Mouse (Mus musculus) kidney, postnatal 36 days (tissue): ENCODE data around the gene Gm45062.

Source experiments
- DNase-seq, 2 experiments: peaks; one replicate each; pipeline ENCODE4 v3.0.0; 2021 to 2022; ENCODE audit warnings: mixed read lengths in 2 of 2

The Gm45062 gene

DNA sequence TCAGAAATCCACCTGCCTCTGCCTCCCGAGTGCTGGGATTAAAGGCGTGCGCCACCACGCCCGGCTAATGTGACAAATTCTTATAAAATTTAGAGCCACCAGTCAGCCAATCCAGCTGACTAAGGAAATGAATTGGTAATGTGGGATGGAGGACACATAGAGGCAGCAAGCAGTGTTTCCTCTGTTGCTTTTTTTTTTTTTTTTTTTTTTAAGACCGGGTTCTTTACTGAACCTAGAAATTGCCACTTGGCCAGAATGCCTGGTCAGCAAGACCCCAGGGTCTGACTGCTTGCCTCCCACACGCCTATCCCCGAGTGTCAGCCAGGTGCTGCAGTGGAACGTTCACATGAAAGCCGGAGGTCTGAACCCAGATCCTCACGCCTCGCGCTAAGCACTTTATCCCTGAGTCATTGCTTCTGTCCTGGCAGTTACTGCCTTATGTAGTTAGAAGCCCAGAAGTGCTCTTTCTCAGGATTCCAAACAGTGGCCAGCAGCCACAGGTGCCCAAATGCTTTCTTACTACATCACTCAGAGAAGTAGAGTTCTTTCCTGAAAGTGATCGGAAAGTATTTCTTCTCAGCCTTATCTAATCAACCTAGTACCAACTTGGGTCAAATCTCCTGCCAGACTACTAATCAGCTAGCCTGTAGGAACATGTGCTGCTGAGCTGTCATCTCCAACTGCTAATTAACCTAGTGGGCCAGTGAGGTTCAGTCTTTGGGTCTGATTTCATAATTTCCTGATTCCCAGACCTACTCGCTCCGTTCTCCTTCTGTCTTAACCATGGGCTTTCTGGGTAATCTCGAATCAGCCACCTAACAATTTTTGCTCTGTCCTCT lies 225.4 kb downstream of the Gm45062 start:
- DNase-seq = no peak

DNA sequence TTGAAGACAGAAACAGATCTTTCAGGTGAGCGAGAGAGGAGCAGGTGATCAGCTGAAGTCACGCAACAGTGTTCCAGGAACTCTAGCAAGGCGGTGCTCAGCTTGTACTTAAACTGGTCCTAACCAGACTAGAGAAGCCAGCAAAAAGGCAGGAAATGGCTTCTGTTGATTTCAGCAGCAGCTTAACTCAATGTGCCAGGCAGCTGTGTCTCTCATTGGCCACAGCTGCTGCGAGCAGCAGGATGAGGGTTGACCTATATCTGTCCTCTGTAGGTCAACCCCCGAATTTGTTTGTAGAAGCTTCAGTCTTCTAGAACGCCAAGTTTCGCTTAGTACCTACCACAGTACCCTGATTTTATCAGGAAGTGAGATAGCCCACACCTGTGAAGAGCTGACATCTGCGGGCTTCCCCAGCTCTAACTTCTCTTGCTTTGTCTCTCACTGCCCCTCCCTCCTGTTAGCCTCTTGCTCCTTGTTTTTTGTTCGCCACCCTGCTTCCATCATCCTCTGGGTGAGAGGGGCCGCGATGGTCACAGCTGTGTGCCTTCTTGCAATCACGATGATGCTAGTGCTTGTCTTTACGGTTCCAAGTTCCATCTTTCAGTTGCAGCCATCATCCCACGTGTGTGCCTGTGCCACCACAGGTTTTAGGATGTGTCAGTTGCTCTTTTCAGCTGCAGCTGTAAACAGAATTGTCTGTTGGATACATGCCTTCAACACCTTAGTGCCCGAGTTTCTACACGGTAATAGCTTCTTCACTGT lies 226.3 kb downstream of the Gm45062 start:
- no peak for DNase-seq

DNA sequence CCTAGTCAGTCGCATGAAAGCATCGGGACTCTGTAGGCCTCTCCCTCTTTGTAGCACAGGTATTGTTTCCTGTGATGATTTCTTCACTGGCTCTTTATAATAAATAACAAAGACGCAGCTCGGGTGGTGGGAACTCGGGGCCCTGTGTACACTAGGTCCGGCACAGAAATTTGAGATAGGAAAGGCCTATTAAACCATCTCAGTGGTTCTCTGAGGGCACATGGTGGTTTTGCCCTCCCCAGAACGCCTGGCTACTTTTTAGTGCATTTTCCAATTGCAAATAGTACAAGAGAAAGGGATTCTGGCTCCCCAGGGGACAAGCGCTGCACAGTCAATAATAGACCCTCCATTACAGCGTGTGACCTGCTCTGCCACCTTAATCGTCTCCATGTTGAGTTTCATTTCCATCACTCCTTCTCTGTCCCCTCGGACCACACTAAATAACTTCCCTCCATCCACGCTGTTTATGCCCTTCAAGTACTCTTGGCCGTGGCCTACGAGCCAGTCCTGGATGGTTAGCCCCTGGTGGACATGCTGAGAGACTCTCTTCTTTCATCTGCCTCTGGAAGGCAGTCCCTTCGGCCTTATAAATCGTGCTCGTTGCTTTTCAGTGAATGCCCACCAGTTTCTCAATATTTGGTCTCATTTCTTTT lies 227.3 kb downstream of the Gm45062 start:
- no peak for DNase-seq

DNA sequence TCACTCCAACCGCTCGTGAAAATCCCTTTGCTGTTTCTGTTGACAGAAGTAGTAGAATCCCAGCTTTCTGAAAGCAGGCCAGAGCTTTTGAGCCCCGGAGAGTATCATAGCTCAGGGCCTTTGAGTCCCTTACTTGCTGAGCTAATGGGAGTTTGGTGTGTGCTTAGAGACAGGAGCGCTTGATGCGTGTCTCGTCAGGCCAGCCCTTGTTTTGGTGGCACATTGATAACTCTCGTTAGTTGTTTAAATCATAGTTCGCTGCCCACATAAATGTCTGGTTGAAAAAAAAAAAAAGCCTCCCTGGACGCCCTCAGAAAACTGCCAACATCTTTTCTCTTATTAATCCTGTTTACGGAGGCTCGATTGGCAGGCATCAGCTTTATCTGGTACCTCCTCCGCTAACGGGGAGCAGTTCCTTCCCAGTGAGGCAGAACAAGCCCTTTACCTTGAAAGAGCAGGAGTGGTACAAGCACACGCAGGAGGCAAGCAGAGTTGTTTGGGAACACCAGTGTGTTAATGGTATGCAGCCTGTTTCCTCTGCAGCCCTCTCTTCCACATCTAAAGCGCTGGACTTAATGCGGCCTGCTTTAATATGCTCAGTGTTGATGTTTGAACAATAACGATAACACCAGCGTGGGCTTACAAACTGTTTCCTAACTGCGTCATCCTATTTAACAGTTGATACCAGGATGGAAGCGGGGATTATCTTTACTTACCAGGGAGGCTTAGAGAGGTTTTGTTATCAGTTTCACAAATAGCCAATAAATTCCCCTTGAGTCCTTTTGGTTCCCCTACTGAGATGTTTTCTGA lies 228.0 kb downstream of the Gm45062 start:
- DNase-seq = no peak

DNA sequence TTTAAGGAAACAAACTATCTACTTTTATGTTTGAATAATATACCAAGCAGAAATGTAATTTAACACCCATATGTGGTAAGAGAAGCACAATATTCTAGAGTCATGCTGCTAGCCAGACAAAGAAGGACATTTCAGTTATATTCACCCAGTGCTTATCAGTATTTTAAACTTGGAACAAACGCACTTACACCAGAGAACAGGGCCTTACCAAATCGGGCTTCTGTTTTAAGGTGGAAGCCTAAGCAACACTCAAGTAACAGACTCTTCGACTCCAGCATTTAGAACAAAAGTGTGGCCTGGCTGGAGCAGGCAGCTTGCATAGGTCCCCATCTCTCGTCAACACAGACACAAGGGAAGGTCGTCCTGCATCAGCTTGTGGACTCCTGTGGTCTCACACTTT lies 229.0 kb downstream of the Gm45062 start:
- DNase-seq = no peak

DNA sequence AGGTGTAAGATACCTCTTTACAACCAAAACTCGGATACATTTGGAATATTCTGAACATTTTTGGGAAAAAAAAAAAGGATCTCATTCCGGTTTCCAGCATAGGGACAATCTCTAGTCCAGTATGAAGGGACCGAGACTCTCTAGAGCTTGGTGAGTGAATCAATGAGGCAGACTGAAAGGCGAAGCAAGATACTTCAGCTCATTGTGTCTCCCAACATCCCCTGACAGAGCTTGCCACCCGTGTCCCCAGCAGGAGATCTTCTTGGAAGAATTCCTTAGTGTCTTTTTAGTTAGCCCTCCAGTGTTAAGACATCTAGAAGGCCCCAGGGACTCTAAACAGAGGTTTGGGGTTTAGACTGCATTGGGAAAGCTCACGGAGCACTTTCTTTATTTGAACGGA lies 230.0 kb downstream of the Gm45062 start:
- no peak for DNase-seq

DNA sequence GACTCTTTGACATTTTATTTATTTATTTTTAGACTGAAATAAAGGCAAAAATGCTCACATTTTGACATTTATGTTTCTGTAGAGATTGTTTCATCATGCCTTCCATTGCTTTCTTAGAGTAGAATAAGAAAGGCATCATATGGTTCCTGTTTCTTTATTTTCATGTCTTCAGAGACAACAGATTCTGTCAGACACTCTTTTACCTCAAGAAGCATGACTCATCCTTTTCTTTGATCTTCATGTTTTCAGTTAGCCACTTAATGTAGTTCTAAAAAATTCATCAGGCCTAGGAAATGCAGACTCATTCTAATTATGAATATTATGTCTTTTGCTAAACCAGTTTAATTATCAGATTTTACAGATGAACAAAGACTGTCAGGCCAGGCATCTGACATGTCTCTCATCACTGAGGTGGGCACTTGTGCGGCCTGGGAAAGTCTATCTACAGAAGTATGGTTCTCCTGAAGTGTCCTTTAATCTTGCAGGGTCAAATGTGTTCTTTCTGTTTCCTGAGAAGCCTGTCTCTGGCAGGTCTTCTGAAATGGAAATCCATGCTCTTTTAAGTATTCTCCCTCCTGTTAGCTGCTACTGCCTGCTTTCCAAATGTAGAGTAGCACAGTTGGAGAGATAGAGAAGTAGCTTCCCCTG lies 230.8 kb downstream of the Gm45062 start:
- no peak for DNase-seq

DNA sequence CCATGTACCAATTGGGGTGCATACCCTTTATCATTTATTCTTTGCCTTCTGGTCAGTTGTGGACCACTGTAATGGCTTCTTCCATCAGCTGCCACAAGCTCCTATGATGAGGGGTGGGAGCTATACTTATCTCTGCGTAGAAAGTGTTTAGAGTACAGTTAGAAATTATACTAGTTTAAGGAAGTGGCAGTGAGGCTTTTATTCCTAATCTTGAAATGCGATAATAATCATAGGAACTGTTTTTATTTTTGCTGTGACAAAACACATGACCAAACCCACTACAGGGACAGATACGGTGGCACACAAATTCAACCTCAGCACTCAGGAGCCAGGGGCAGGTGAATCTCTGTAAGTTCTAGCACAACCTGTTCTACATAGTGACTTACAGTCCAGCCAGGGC lies 233.0 kb downstream of the Gm45062 start:
- no peak for DNase-seq

DNA sequence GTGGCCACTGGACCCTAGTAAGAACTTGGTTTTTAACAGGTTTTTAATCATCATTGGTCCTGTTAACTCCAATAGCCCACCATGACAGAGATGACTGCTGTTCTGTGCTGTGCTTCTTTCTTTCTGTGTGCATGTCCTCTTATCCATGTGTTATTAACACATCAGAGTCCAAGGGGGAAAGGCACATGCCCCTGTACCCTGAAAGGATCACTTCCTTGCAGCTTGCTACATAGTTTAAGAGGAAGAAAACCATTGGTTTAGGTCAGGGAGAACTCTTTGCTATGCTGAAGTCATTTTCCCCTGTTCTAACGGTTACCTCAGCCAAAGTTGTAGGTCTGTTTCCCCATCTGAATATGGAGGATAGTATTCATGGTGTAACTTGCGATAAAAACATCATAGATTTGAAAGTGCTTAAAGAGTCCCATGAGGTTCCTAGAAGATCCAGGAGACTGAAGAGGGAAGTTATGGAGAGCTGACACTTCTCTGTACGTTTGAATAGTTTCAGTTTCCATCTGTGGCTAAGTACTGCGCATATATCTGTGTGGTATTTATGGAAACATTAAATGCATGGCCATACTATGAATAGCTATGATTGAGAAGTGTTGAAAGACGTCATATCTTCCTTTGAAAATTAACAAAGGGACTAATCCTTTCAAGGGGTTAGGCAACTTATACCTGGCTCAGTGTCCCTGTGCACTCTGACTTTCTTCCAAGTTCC lies 236.0 kb downstream of the Gm45062 start:
- no peak for DNase-seq

DNA sequence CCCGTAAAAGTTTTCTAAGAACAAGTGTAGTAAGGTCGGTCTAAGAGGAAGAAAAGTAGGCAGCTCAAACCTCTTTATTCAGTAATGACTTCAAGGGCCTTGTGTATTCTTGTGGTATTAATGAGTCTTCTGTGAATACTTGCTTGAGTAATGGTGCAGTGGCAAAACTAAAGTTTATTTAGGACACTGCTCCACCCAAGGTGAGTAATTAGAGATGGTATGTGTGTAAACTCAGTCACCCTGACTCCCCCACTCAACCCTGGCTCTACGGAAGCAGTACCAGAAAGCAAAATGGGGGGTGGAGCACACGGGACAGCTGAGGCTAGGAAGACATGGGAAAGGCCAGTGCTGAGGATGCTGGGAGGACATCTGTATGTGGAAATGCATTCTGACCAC lies 236.6 kb downstream of the Gm45062 start:
- DNase-seq = no peak

DNA sequence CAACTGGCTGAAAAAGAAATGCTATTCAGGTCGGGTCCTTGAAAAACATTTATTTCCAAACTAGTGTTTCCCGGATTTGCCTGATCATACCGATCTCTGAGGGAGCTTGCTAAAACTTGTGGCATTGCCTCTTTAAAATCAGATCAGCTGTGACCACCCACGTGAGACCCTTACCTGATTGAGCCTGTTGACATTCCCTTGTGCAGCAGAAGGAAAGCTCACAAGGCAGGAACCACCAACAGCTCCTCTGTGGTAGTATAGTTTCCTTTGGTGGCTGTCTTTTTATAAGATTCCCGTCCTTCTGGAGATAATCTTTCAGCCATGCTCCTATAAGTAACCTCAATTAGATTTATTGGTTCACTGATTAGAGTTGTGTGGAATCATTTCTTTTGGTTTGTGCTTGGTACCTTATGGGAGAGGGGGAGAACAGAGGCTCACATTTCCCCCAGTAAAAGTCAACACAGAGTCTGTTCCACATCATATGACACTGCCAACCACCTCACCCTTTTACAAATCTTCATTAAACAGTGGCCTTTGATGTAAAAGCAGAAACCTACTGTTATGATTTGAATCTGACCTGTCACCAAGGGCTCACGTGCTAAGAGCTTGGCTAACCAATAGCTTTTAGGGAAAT lies 238.1 kb downstream of the Gm45062 start:
- DNase-seq = no peak

DNA sequence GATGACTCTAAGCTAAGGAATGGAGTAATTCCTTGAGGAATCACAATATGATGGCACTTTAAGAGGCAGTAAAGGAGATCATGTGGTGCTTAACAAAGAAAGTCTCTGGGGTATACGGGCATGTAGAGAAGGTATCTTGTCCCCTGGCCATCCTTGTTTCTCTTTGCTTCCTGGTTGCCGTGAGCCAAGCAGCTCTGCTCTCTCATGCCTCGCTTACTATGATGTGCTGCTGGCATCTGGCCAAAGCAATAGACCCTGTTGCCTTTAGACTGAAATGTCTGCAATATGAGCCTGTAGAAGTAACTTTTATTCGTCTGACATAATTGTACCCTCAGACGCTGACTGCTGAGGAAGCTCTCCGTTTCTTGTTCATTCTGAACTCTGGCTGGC lies 238.6 kb downstream of the Gm45062 start:
- no peak for DNase-seq

DNA sequence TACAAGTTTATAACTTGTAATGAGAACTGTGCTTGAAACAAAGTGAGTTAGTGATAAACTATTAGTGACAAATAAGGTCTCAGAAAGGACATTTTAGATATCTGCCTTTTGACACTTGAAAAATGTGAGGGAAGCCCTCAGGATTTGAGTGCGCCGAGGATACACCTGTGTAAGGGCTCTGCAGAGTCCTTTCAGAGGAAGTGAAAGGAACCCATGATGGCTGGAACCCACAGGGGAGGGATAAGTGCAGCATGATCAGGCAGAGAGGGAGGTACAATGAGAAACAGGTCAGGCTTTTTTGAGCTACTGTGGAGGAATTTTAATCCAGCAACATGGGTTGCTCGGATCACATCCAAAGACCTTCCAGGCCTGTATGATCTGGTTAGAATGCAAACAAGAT lies 239.7 kb downstream of the Gm45062 start:
- DNase-seq = no peak

DNA sequence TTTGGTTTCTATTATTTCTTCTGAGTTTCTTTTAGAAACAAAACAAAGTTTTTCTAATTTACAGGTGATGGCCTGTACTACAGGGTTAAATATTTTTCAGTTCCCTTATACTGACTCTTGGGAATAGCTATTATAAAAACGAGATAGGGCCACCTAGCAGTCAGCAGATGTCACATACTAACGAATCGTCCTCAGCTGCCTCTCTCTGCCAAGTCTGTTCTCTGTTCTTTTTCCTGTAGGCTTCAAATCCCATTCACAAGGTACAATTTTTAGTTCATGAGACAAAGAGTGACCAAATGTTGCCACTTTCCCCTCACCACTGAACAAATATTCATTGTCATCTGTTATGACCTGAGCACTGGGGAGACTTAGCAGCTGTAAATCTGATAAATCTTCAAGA lies 244.7 kb downstream of the Gm45062 start:
- DNase-seq = no peak

DNA sequence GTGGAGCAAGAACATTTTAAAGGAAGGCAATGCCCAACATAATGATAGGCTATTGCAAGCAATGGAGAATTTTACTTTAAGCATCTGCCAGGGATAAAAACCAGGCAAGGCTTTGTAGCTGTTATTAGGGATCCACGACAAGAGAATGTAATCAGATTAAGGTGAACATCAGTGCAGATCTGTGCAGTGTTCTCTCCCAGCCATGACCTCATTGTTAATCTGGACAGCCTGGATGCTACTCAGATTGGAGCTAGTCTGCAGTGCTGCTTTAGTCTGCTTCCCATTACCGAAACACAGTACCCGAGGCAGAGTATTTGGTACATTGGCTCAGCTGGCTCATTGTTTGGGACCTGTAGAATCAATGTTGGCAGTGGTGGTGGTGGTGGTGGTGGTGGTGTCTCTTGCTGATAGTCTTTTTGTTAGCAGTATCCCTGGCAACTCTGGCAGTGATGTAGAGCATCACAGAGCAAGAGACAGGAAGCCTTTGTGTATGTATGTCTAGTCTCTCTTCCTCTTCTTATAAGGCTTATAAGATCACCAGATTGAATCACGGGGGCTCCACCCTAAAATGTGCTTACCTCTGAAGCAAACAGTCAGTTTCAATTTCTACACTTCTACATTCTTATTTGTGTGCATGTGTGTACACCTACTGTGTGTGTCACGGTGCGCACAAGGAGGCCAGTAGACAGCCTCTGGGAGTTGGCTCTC lies 245.4 kb downstream of the Gm45062 start:
- no peak for DNase-seq

DNA sequence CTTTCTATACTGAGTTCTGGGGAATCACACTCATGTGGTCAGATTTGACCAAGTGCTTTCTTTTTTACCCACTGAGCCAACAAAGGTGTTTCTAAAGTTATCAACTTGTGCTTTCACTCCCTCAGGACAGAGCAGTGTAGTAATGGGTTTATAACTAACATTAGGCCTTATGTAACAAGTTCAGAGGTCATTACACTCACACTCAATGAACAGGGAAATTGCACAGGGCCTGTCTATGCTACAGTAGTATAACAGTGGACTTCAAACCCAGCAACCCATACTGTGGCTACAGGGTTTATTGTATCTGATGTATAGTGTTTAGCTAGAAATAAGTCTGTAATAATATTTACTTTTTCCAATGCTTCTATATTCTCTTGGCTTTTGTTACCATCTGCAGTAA lies 247.4 kb downstream of the Gm45062 start:
- peak in 1 of 2 experiments; percentile 47 for DNase-seq

DNA sequence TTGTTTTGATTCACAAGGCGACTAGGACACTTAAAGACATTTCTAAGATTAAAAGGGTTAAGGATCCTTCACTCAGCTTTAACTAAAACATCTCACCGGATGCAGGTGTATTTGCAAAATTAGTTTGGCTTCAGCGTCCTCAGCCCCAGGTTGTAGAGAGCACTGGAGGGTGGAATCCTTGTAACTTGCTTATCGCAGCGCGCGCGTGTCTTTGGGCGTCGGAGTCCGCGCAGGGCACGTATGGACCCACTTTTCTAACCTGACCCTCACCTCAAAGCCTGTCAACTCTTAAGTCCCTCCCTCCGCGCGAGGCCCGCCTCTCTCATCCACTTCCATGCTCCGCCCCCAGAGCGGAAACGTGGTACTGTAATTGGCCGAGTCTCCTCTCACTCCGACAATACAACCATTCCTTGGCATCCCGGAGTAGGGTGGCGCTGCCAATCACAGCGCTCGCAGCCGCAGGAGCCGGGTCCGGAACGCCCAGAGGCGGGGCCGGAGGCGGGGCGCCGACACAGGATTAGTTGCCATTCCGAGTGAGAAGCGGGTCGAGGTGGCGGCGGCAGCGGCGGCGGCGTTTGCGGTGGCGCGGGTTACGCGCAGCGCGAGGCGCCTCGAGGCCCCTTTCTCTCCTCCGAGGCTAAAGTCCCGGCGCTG lies 249.8 kb downstream of the Gm45062 start:
- DNase-seq = peak; percentile 100

DNA sequence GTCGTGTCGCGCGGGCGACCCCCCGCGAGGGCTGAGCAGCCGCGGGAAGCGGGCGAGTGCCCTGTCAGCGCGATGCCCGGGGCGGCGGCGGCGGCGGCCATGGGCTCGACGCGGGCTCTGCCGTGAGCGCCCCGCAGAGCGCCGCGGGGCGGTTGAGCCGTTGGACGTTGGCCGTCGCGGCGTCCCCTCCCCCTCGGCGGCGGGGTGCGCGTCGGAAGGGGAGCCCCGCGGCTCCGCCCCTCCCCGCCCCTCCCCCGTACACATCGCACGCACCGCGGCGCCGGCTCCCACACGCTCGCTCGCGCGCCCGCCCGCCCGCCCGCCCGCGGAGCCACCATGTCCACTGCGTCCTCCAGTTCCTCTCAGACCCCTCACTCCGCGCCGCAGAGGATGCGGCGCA lies 250.3 kb downstream of the Gm45062 start, which contains the start of gene Glcci1:
TSS of gene Glcci1 (plus strand) at position 50 of the 400 bp plus-strand sequence.
- peak; percentile 63 to 91 for DNase-seq

DNA sequence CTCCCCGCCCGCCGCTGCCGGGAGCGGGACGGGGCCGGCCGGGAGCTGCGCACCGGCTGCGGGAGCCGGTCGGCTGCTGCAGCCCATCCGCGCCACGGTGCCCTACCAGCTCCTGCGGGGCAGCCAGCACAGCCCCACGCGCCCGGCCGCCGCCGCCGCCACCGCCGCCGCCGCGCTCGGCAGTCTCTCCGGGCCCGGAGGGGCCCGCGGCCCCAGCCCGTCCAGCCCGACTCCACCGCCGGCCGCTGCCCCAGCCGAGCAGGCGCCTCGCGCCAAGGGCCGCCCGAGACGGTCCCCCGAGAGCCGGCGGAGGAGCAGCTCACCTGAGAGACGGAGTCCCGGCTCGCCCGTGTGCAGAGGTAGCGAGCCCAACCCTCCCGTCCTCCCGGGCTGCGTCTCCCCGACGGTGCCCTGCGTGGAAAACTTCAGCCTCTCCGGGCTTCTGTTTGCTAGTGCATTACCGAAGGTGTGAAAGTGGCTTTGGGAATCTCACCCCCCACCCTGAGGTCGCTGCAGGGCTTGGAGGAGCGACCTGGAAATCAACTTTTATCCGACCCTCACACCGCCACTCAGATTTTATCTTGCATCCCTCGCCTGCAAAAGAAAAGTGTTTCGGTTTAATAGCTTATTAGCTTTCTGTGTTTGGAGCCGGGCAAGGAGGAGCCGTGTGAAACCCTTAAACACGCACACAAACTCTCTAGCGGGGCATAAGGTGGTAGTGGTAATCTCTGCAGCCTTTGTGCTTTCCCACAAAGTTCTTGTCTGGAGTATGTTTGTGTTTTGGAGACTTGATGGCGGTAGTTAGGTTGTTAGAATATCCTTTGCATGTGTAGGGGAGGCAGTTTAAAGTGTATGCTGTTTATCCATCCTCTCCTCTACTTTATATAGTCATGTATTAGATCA lies 251.0 kb downstream of the Gm45062 start:
- DNase-seq = peak; percentile 20 to 63
